Mouse (Mus musculus) heart, postnatal 0 days (tissue): ENCODE results near the gene Simc1.

Source experiments
- CTCF ChIP-seq: IDR thresholded peaks from 2 replicates; pipeline ENCODE4 v1.5.1; 2016; ENCODE audit warnings: antibody characterized with exemption, control low read depth, low read depth
- EP300 ChIP-seq: IDR thresholded peaks from 2 replicates; pipeline ENCODE4 v1.6.1; 2016; ENCODE audit warnings: antibody characterized with exemption, low read depth

- TF ChIP-seq EP300 (no peak), CTCF (no peak)
Measured at GRCm38 (mm10) chr13:54568380-54568779, 64.8 kb downstream of the Simc1 start.
